8 mouse cellular contexts compared by ENCODE assay signal in genomic region chr9:21752252-21752792, GRCm38 (mm10). TPM values are rescaled to one million over a fixed set of nuclear protein-coding genes. Genes with fewer than 3 reads are reported as not detected.
DNase-seq lines count a peak whose midpoint lies in the region; ATAC-seq lines count a peak whose summit lies in the region.

No protein-coding gene starts in this region.

- peak overlapping the region; percentile 94 for H3K27ac ChIP-seq in intestine, embryonic 16.5 days (ENCODE audit: low read length)
- peak overlapping the region; percentile 38; the same call in 1 of the 2 replicates for H3K27ac ChIP-seq in liver, embryonic 15.5 days (replicated peaks)

- H3K9me3 ChIP-seq in intestine, embryonic 16.5 days (ENCODE audit: control insufficient read depth, low read length): no peaks in the 10 kb centered on the region
- no peaks in the 10 kb centered on the region for H3K9me3 ChIP-seq in liver, embryonic 15.5 days (replicated peaks)

- no peaks in the 10 kb centered on the region for H3K27me3 ChIP-seq in intestine, embryonic 16.5 days (replicated peaks; ENCODE audit: control insufficient read depth, insufficient read depth, low read length)
- no peaks in the 10 kb centered on the region for H3K27me3 ChIP-seq in liver, embryonic 15.5 days

- H3K4me1 ChIP-seq in intestine, embryonic 16.5 days (ENCODE audit: control insufficient read depth, insufficient read depth, low read length): peaks cover 30% of the 10 kb centered on the region
- H3K4me1 ChIP-seq in liver, embryonic 15.5 days (replicated peaks): peaks cover 11% of the 10 kb centered on the region

- H3K4me2 ChIP-seq in intestine, embryonic 16.5 days (ENCODE audit: low read depth, low read length): 0 out of 2 replicates have a peak overlapping the region, but pooled peaks have one; percentile 12
- no peak overlapping the region for H3K4me2 ChIP-seq in liver, embryonic 15.5 days

- H3K4me3 ChIP-seq in intestine, embryonic 16.5 days (ENCODE audit: low read length): no peak overlapping the region
- H3K4me3 ChIP-seq in liver, embryonic 15.5 days (replicated peaks): no peak overlapping the region

- H3K9ac ChIP-seq in intestine, embryonic 16.5 days (ENCODE audit: low read depth, low read length): peak overlapping the region; percentile 56
- no peak overlapping the region for H3K9ac ChIP-seq in liver, embryonic 15.5 days

- peaks cover 25% of the 10 kb centered on the region for H3K36me3 ChIP-seq in intestine, embryonic 16.5 days (ENCODE audit: control insufficient read depth, insufficient read depth, low read length)
- peaks cover 66% of the 10 kb centered on the region for H3K36me3 ChIP-seq in liver, embryonic 15.5 days (replicated peaks)

- DNase-seq in spleen, postnatal 36 days (ENCODE audit: low spot score in 2 of 2): peak; percentile 21 to 32
- DNase-seq in spleen, postnatal 14 days (ENCODE audit: low spot score in 2 of 2): no peak
- DNase-seq in gastrocnemius, adult 8-10 months (ENCODE audit: low spot score in 2 of 2): peak; percentile 44 to 45
- peak; percentile 81 for DNase-seq in testis, postnatal 14 days (ENCODE audit: low spot score)
- DNase-seq in embryo, embryonic 10 days (ENCODE audit: low spot score): no peak
- DNase-seq in layer of hippocampus, adult 9-10 months (ENCODE audit: low spot score): no peak

- WGBS in intestine, embryonic 16.5 days: 47% methylated on average over 10 of the region's 10 CpGs
- 62% methylated on average over 10 of the region's 10 CpGs for WGBS in liver, embryonic 15.5 days (ENCODE audit: insufficient replicate concordance)

- peak; percentile 70 for ATAC-seq in intestine, embryonic 16.5 days
- no peak for ATAC-seq in liver, embryonic 15.5 days (ENCODE audit: insufficient read depth)

RNA-seq across cellular contexts. Expression of gene Spc24, which starts 7.8 kb away (rescaled TPM):
- total RNA-seq in gastrocnemius, adult 8-10 months (2022): 1 to 10 TPM; 1.5 to 3.3 (median 1.7) TPM
- 85.5 and 106 TPM in 2 replicates for polyA plus RNA-seq in intestine, embryonic 16.5 days (2015; fragmentation: Nextera tagmentation; extraction: Ambion mirVana)
- 76.8 and 82.2 TPM in 2 replicates for polyA plus RNA-seq in liver, embryonic 15.5 days (2015; fragmentation: Nextera tagmentation; extraction: Ambion mirVana)

RNA-seq across cellular contexts. Expression of gene Ldlr, which starts 29.0 kb away (rescaled TPM):
- 1 to 10 TPM; 2.9 to 3.6 (median 3.2) TPM for total RNA-seq in gastrocnemius, adult 8-10 months (2022)
- 86.7 and 88.2 TPM in 2 replicates for polyA plus RNA-seq in intestine, embryonic 16.5 days (2015; fragmentation: Nextera tagmentation; extraction: Ambion mirVana)
- polyA plus RNA-seq in liver, embryonic 15.5 days (2015; fragmentation: Nextera tagmentation; extraction: Ambion mirVana): 24.5 and 24.6 TPM in 2 replicates

RNA-seq across cellular contexts. Expression of gene Kank2, which starts 46.2 kb away (rescaled TPM):
- 10 to 100 TPM; 13.0 to 15.2 (median 14.2) TPM for total RNA-seq in gastrocnemius, adult 8-10 months (2022)
- 9.7 and 9.9 TPM in 2 replicates for polyA plus RNA-seq in intestine, embryonic 16.5 days (2015; fragmentation: Nextera tagmentation; extraction: Ambion mirVana)
- 4.8 and 5.5 TPM in 2 replicates for polyA plus RNA-seq in liver, embryonic 15.5 days (2015; fragmentation: Nextera tagmentation; extraction: Ambion mirVana)

Comparison
In these comparisons a context has a peak if more than half of its experiments do, and no peak if none do; other contexts are left out.
1. DNase-seq: peak in spleen, postnatal 36 days (2 of 2), gastrocnemius, adult 8-10 months (2 of 2) and testis, postnatal 14 days (single experiment); none in spleen, postnatal 14 days (0 of 2), embryo, embryonic 10 days (single experiment) and layer of hippocampus, adult 9-10 months (single experiment).